Mouse (Mus musculus) embryo, embryonic 10.5 days (tissue): ENCODE results near the gene Itpr1.

Experiments
- DNase-seq: peaks from one replicate; pipeline ENCODE4 v3.0.0-alpha.2; 2015; ENCODE audit warnings: low spot score

The Itpr1 gene

DNA sequence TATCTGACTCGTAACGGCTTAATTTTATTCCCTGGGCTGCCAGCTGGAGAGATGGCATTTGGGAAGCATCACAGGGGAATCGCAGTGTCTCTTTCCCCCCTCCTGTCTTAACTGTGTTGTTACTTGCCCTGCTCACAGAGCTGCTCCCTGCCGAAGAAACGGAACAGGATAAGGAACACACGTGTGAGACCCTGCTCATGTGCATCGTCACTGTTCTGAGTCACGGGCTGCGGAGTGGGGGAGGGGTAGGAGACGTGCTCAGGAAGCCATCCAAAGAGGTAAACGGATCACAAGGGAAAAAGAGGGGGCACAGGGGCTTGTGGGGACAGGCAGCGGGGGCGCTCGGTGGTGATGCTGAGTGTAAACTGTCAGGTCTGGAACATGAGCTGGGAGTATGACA is 305.7 kb downstream of the Itpr1 start:
- no peak for DNase-seq

DNA sequence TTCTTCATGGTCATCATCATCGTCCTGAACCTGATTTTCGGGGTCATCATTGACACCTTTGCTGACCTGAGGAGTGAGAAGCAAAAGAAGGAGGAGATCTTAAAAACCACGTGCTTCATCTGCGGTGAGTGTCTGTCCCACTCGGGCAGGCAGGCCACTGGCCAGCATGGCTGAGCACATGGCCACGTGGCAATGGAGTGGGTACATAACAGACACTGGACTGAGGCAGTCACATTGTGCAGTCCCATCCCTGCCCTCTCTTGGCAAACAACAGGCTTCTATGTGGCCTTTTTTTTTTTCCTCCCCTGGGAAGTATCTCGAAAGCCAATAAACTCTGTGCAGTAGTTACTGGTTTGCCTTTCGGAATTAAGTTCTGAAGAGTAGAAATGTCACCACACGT is 306.4 kb downstream of the Itpr1 start:
- no peak for DNase-seq

DNA sequence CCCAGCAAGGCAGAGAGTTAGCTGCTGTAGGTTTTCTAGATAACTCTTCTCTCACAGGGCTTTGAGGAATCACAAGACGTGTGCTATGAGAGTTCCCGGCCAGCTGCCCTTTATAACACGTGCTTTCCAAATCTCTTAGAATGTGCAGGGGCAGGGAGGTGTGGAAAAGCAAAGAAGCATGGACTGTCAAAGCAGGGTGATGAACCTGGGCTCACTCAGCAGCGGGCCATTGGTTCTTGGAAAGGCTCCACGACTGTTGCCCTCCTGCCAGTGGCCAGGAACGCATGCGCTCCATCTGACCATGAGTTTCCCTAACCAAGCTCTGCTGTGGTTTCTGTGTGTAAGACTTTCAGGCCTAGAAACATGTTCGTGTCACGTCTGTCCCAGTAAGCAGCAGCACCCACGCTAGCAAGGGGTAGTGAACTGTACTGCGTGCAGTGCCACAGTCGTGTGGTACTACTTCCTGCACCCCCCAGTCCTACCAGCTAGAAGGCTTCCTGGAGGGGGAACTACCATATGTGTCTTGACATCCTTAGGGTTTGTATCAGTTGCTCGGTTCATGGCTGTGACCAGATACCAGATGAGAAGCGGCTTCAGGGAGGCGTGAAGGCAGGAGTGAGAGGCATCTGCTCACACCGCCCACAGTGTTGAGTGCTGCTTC is 311.2 kb downstream of the Itpr1 start:
- DNase-seq, result no peak

DNA sequence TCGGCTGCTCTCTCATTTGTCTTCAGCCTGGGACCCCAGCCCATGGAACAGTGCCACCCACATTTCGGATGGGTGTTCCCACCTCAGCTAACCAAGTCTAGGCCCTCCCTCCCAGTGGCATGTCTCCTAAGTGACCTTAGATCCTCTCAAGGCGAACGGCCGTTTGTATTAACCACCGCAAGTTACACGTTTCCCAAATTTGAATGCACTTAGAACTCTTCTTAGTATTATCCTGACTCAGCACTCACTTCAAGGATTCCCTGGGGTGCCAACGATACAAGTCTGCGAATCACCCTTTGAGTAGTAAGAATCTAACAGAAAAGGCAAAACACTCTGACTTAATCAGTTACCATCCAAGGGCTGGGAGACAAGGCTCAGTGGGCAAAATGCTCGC is 311.7 kb downstream of the Itpr1 start:
- DNase-seq, result no peak

DNA sequence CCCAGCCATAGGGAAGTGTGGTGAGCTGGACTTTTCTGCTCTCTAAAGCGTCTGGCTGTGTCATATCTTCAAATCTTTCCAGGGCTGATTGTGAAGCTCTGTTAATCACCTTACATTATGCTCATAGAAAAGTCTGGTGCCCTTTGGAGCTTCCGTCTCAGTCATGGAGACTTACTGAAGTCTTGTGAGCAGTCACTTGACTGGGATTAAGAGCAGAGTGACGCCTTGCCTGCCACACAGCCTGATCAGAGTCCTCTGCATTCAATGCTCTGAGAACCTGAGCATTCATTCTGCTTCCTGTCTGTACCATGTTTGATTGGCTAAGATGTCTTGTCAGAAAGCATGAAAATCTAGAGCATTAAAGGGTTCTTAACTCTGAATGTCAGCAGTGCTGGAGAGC is 314.7 kb downstream of the Itpr1 start:
- DNase-seq, result no peak

DNA sequence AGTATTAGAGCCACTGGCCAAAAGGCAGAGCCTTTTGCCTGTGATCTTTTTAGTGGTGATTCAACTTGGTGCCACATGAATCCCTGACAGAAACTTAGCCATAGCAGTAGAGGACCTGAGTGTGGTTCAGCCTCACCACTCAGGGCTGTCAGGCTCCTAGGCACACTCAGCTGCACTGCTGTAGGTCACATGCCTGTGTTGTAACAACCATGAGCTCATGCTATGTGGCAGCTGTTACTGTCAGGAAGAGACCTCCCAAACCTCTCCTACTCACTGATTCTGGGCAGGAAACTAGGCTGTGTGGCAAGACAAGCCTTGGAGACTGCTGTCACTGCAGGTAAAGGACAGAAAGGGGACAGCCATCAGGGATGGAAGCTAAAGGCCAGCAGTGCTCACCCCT is 315.1 kb downstream of the Itpr1 start:
- DNase-seq, result no peak

DNA sequence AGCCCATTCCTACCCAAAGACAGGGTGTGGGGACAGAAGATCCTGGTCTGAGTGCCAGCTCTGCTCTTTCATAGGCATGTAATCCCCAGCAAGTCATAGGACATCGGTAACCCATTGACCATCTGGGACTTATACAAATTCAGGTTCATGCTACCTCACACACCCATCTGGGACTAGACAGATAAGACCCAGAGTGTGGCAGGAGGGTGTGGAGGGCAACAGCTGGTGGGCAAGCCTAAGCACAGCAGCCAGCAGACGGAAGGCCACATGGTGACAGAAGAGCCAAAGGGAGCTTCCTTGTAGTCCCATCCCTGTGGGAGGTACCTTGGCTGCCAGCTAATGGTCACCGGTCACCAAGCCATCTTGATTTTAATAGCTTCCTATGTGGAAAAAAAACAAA is 316.3 kb downstream of the Itpr1 start:
- no peak for DNase-seq

DNA sequence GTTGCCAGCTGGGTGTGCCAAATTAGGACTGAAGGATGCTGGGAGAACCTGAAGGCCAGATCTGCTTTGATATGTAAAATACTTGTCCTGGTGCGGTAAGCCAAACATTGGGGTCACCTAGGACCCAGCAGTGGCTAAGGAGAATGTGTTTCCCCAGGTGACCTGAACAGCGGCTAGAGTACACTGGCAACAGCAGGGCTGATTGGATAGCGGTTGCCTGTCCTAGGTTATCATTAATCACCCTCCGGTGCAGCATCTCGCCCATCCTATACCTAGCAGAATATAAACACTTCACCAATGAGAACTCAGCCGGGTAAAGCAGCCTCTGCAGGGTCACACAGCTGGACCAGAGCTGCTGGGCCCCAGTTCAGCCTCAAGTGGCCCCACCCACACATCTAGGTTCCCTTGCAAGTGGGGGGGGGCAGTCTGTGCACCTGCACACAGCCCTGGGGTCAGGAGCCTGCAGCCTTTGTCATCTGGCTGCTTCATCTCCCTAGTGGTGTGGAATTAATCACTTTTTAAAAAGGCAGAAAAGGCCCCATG is 318.0 kb downstream of the Itpr1 start:
- DNase-seq, result peak; percentile 6

DNA sequence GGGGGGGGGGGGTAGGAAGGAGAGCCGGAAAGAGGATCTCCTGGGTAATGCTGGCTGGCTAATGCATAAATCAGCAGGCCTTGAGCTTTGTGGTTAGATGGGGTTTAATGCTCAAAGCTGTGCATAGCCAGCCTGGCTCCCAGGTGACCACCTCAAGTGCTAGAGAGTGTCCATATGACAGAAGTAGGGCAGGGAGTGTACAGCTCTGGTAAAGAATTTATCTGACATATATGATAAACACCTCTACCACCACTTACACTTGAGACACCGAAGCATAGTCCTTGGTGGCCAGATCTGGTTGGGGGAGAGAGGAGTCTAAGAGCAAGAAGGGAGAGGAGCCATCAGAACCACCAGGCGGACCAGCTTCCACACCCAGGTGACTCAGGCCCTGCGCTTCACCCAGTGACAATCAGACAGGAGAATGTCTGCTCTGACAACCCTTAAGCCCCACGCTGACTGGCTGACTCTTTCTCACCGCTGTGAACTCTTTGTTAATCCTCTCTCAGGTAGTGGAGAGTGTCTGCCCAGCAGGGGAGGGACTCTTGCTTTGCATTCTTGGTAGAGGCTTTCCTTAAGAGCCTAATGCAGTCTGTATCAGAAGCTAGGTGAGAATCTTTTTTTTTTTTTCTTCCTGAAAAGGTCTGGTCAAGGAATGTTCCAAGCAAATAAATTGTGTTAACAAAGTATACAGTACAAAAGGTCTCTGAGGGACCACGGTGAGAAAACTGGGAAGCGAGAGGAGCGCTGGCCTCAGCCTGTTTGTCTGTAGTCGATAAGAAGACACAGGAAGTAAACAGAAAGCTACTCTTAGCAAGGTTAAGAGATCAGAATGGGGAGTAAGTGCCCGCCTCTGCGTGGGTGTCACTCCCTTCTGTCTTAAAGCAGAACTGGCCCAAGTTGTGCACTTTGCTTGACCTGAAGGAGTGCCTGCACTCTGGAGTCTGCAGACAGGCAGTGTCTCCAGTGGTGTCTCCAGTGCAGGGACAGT is 318.7 kb downstream of the Itpr1 start:
- no peak for DNase-seq

DNA sequence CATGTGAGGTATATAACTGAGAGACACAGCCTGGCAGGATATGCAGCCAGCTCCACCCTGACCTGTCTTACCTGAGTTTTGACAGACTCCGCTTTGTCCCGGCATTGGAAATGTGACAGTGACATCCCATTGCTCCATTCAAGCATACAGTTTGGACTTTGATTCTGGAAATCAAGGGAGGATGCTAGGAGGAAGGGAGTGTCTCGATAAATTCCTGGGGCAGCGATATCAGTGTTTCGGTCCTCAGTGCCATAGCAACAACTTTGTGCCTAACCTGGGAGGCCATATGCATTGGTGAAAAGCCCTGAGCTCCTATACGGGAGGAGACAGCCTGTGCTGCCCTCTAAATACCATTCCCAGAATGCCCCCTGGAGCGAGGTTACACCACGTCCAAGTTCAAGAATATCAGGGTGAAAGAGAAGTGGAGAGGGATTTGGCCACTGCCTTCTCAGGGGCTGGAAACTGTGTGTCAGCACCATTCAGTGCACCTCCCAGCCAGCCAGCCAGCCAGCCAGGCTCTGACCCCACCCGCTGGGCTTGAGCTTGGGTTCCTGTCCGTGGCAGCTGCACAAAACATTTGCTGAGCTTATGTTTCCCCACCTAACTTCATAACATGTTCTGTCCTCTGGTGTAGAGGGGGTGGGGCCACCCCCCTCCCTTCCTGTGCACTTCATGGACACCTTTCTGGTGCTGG is 319.7 kb downstream of the Itpr1 start:
- no peak for DNase-seq

DNA sequence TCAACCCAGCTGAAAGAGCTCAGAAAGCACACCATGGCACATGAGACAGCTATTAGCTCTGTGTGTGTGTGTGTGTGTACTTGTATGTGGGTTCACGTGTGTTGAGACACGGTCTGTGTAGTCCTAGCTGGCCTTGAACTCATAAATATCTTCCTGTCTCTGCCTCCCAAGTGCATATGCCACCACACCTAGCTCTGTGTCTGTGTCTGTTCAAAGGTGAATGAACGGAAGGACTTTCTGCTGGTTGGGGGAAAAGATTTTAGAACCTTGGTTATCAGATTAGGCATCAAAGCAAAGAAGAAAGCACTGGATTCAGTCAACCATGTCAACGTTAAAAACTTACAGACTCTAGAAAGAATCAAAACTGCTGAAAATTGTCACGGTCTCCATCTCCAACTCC is 321.2 kb downstream of the Itpr1 start:
- no peak for DNase-seq

DNA sequence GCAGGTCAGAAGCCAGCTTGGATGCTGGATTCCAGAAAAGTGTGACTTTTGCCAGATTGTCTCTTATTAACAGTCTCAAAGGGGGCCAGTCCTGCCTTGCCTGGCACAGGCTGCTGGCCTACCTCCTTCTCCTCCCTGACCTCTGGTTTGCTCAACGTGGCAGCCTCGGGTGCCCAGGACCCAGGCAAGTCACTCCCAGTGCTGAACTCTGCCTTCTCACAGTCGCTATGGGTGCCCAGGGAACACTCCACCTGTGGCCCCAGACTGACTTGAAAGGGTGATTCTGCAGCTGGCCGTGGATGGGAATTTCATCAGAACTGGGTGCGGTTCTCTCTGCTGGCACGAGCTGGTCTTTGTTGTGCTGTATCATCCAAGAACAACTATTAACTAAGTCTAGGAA is 321.7 kb downstream of the Itpr1 start:
- DNase-seq, result no peak

DNA sequence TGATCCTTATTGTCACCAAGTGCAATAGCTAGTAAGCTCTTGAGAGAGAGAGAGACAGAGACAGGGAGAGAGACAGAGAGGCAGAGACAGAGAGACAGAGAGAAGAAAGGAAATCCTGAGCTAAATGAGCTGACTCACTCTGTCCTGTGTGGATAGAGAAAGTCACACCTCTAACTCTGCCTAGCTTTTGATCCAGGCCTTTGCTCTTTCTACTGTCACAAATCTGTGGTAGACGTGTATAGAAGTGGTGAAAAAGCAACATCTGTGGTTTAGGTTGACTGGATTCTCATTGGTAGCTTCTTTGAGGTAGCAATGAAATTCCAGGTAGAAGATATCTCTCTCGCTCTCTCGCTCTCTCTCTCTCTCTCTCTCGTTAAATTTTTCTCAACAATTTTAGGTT is 322.4 kb downstream of the Itpr1 start:
- no peak for DNase-seq

DNA sequence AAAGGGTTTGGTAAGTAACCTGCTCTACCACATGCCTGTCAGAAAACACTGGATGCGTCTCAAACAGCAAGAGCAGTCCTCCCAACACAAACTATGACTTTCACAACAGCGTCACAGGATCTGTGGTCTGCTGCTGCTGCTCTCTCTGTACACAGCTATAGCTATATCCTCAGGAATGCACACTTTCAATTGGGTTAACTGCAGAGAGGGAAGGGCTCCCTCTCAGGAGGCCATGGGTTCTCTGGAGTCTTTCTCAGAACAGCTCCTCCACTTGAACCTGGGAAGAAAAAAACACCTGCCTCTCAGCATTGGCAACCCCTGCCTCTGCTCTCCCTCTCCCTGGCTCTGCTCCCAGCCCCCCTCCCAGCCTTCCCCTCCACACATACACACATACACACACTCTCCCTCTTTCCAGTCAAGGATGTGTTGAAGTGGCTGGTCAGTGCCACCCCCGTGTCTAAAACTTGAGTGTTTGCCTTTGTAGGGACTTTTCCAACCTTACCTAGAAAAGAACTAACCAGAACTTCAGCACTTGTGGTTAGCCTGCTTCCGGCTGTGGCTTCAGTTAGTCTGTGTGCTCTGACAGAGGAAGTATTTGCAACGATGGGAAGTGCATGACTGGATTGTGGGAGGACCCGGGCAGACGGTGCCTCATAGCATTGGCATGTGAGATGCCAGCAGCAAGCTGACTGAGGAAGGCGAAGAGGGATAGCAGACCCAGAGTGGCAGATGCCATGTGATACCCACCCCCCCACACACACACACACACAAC is 323.8 kb downstream of the Itpr1 start:
- no peak for DNase-seq

DNA sequence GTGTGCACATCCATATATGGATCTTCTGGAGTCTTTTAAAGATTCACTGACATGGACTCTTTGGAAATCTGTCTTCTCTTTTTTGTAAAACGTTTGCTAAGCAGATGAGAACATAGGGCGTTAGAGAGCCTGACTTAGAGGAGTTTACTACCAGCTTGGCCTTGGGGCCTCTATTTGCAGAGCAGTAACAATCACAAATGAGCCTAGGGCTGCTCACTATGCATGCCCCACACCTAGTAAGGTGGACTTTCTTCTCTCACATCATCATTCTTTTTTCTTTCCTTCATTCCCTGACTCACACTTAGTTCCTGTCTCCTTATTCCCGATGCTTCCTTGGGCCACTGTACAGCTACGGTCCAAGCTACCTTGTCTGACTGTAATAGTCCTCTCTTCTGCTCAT is 325.5 kb downstream of the Itpr1 start:
- no peak for DNase-seq

DNA sequence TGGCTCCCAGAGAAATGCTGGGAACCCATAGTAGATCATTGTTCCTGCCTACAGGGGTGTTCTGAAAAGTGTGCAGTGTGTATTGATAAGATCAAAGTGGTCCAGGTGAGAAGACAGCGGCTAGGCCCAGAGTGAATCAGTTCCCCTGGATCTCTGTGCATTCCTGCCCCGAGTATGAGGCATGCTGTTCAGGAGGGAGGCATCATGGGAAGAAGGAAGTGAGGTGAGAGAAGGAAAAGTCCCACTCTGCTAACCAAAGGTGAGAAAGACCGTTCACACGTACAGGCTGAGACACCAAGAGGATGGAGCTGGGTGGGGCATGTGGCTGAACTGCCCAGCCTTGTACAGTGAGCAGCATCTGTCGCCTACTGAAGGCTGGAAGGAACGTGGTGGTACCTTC is 327.5 kb downstream of the Itpr1 start:
- no peak for DNase-seq

DNA sequence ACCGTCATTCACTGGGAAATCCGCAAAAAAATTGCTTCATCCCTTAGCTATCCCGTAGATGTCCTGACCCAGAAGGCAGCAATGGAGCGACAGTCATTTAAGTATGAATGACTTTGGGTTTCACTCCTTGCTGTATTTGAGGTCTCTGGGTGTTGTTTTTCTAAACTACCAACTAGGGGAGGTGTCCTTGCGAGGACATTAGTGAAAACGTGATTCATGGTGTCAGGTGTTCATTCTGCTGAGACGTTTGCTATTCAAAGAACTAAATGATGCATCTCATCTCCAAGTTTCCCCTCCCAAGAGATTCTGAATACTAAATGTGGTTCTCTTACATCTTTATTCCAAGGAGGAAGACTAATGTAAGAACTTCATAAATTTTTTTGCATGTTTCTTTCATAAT is 332.0 kb downstream of the Itpr1 start:
- no peak for DNase-seq

DNA sequence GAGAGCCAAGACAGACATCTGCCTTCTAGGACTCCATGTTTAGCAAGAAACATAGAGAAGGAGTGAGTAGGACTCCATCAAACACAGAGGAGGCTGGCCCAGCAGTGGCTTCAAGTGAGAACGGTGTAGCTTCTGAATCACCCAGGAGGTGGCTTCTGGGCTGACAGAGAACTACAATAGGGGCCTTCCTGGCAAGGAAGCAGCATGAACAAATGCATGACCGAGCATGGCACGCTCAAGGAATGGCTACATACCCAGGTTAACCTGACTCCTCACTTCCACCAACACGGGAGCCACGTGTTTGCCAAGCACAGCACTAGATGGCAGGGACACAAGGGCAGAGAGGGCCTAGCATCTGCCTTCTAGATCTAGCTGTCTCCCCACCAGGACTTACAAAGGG is 332.6 kb downstream of the Itpr1 start:
- DNase-seq, result no peak

DNA sequence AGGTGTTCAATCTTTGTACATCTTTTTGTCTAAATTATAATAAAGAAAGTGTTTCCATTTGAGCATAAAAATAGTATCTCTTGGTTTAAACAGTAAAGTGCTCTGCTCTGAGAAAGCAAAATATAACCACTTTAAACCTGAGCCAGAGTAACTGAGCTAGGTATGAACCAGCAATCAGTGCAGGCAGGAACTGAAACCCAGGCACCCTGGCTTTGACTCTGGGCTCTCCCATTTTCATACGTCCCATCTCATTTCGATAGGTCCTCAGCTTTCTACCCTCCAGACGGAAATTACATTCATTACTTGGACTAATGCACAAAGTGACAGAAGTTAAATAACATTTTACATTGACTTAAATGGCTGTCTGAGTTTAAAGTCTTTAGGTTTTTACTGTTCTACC is 335.5 kb downstream of the Itpr1 start:
- DNase-seq, result no peak

DNA sequence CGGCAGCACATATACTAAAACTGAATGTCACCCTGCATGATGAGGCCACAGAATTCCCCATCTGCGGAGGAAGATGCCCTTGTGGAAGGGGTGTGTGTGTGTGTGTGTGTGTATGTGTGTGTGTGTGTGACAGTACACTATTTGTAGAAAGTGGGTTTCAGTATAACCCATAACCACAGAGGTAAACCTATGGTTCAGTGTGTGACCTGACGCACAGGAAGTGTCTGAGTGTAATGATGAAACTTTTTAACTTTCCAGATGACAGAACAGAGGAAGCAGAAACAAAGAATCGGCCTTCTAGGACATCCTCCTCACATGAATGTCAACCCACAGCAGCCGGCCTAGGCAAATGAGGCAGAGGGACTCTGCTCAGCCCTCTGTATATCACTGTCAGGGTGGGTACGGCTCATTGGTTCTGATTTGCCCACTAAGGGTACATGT is 336.6 kb downstream of the Itpr1 start:
- no peak for DNase-seq

DNA sequence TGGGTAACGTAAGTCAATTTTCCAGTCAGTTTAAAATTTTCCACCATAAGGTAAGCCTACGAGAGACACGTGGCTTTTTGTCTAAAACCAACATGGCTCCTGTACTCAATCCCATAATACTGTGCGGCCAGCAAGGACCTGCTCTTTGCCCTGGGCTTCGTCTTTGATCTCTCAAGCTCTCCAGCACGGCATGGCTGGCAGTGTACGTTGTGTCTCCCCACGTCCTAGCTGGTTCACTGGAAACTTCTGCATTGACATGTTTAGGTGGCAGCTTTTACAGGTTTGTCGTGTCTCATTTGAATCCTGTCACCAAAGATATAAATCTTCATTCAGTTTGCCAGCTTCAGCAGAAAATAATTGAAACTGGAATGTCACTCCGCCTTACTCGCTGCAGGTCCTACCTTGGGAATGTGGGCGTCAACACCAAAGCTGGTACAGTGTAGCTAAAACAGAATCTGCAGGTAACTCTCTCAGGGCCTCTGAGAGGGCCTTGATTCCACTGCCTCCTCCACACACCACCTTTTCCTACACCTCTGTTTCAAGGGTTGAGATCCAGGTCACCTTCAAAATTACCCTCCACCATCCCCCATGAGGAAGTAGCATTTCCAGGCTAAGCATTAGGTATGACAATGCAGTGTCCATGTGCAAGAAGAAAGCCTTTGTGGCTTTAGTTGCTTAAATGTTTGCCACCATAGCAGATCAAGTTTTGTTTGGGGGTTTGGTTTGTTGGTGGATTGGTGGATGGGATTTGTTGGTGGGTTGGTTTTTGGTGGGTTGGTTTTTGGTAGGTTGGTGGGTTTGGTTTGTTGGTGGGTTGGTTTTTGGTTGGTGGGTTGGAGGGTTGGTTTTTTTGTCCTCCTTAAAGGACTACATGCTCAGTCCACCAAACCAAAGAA is 339.1 kb downstream of the Itpr1 start:
- DNase-seq, result no peak
